Mouse (Mus musculus): ENCODE measurements around the gene Slc25a45. TPM values are rescaled to one million over a fixed set of nuclear protein-coding genes. Genes with fewer than 3 reads are reported as not detected.

Slc25a45 gene
- polyA plus RNA-seq, 1 experiment from 2014 or later = 1.2 TPM

DNA sequence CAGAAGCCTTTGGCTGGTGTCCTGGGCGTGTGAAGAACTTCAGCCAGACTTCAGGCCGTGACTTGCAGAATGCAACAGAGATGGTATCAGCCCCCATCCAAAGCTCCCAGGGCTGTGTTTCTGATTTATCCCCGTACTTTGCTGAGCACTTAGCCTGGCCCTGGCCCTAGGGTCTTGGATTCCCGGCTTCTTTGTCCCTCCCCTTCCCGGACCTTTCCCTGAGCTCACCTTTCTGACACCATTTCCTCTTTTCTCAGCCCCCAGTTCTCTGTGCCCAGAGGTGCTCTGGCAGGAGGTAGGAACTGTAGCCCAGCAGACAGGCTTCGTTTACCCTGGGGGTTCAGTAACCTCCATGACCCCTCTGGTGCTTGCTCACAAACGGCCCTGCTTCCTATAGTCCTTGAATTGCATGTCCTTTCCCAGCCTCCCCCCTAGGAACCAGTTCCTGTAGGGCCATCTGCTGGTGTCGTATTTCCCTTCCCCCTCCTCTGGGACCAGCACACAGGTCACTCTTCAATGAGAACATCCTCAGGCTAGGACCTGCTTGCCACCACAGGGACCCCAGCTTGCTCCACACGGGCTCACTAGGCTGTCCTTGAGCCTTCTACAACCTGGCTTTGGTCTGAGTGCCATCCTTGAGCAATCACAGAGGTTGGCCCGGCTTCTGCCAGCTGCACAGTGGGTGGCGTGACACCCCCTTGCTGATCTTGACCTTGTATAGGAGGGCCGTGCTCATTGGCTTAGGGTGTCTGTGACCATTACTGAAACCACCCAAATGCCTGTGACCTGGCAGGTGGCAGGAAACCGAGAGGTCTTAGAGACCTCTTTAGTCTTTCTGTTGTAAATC lies 28.6 kb upstream of the Slc25a45 start:
- H3K4me3 ChIP-seq = no peak overlapping the region
- ATAC-seq = no peak
- peaks cover 19% of the 10 kb centered on the region for H3K36me3 ChIP-seq (ENCODE audit: poor library complexity, severe bottlenecking)
- no peak overlapping the region; the same call in 1 of the 2 replicates for H3K27ac ChIP-seq
- no peaks in the 10 kb centered on the region for H3K27me3 ChIP-seq
- 0 out of 2 replicates have a peak overlapping the region, but pooled peaks have one; percentile 68 for H3K4me2 ChIP-seq
- H3K9ac ChIP-seq = peak overlapping the region; percentile 69; the same call in 1 of the 2 replicates
- H3K9me3 ChIP-seq (replicated peaks) = no peaks in the 10 kb centered on the region
- WGBS = 57% methylated on average over 13 of the region's 13 CpGs
- peaks cover 70% of the 10 kb centered on the region for H3K4me1 ChIP-seq

DNA sequence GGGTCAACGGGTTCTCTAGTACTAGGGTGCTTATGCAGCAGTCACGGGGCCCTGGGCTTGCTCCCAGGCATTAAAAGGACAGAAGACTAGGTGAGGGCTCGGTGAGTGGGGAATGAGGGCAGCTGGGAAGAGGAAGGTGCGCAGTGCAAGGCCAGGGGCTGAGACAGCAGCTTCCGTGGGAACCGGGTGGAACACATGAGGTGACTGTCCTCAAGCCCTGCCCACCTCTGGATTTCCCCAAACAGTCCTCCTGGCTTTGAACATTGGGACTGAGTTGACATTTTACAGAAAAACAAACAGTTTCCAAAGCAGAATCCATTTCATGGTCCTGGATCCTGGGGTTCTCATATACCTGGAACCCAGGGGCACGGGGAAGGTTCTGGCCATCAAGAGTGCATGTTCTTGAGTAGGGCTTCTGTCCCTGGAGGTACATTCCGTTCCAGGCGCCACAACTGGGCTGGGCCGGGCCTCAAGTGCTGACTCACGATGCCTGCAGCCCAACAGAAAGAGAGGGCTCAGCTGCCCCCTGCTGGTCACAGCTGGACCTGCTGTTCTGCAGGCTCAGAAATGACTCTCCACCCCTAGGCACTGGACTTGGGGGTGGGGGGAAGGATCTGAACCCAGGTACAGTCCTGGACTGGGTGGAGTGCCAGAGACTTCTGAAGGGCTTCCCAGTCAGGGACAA lies 27.6 kb upstream of the Slc25a45 start:
- WGBS = 31% methylated on average over 11 of the region's 11 CpGs
- Histone ChIP-seq H3K4me3 (no peak overlapping the region), H3K27me3 (no peaks in the 10 kb centered on the region), H3K9ac (no peak overlapping the region), H3K36me3 (ENCODE audit: poor library complexity, severe bottlenecking) (peaks cover 20% of the 10 kb centered on the region), H3K4me1 (peaks cover 61% of the 10 kb centered on the region), H3K27ac (no peak overlapping the region; the same call in 1 of the 2 replicates), H3K4me2 (peak overlapping the region; percentile 18; the same call in 1 of the 2 replicates), H3K9me3 (replicated peaks) (no peaks in the 10 kb centered on the region)
- ATAC-seq = peak; percentile 14; the same call in 1 of the 2 replicates

DNA sequence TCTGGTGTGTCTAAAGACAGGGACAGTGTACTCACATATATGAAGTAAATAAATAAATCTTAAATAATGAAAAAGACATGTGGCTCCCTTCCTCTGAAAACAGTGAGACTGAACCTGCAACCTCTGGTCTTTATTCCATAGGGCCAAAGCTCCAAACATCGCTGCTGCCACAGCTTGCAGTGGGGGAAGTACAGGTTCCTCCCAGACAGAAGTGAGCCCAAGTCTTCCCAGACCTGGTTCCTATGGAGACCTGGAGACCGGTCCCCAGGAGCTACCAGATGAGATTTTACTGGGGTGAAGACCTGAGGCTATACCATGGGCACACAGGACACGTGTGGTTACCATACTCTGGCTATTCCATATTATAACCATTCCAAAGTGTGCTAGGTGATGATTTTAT lies 26.7 kb upstream of the Slc25a45 start:
- Histone ChIP-seq H3K9me3 (replicated peaks) (no peaks in the 10 kb centered on the region), H3K9ac (no peak overlapping the region), H3K36me3 (ENCODE audit: poor library complexity, severe bottlenecking) (peaks cover 27% of the 10 kb centered on the region), H3K4me1 (peaks cover 55% of the 10 kb centered on the region), H3K27ac (no peak overlapping the region), H3K4me2 (no peak overlapping the region), H3K4me3 (no peak overlapping the region), H3K27me3 (no peaks in the 10 kb centered on the region)
- ATAC-seq = no peak
- WGBS = 83% methylated on average over 3 of the region's 3 CpGs

DNA sequence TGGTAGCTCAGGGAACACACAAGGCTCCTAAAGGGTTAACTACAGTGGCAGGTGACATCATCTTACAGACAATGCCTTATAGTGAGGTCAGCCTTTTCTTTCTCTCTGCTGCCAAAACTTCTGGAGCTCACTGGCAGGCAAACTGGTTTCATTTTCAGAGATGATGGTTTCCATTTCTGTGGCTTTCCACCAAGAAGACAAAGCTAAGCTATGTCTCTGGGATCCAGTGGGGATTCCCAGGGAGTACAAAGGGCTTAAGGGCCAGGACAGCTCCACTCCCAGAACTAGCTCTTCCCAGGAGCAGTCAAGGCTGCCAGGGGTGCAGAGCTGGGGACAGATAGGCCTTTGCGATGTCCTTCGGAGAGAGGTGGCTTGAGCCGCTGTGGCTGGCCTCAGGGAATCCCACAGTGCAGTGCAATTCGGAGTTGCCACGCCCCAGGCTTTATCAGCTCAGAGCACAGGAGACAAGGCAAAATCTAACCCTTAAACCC lies 26.1 kb upstream of the Slc25a45 start:
- Histone ChIP-seq H3K4me1 (peaks cover 50% of the 10 kb centered on the region), H3K4me3 (no peak overlapping the region), H3K9ac (peak overlapping the region; percentile 41), H3K4me2 (peak overlapping the region; percentile 30; the same call in 1 of the 2 replicates), H3K9me3 (replicated peaks) (no peaks in the 10 kb centered on the region), H3K27ac (peak overlapping the region; percentile 57), H3K36me3 (ENCODE audit: poor library complexity, severe bottlenecking) (peaks cover 33% of the 10 kb centered on the region), H3K27me3 (no peaks in the 10 kb centered on the region)
- no peak for ATAC-seq
- WGBS = 52% methylated on average over 5 of the region's 5 CpGs

GRCm38 (mm10) chr19:5852035-5852722 lies 25.4 kb upstream of the Slc25a45 start:
- H3K4me2 ChIP-seq = peak overlapping the region; percentile 30; the same call in 1 of the 2 replicates
- H3K4me1 ChIP-seq = peaks cover 44% of the 10 kb centered on the region
- peak overlapping the region; percentile 57 for H3K27ac ChIP-seq
- H3K27me3 ChIP-seq = no peaks in the 10 kb centered on the region
- H3K4me3 ChIP-seq = no peak overlapping the region
- 86% methylated on average over 12 of the region's 12 CpGs for whole genome bisulfite sequencing
- H3K9ac ChIP-seq = peak overlapping the region; percentile 41
- no peak for ATAC-seq
- peaks cover 39% of the 10 kb centered on the region for H3K36me3 ChIP-seq (ENCODE audit: poor library complexity, severe bottlenecking)
- H3K9me3 ChIP-seq (replicated peaks) = no peaks in the 10 kb centered on the region

GRCm38 (mm10) chr19:5856604-5857003 lies 21.0 kb upstream of the Slc25a45 start:
- no peak overlapping the region for H3K27ac ChIP-seq
- H3K4me2 ChIP-seq = no peak overlapping the region
- H3K4me1 ChIP-seq = peaks cover 7% of the 10 kb centered on the region
- H3K27me3 ChIP-seq = no peaks in the 10 kb centered on the region
- no peak overlapping the region for H3K4me3 ChIP-seq
- ATAC-seq = no peak
- H3K9ac ChIP-seq = no peak overlapping the region
- peaks cover 80% of the 10 kb centered on the region for H3K36me3 ChIP-seq (ENCODE audit: poor library complexity, severe bottlenecking)
- 88% methylated on average over 9 of the region's 9 CpGs for WGBS
- H3K9me3 ChIP-seq (replicated peaks) = no peaks in the 10 kb centered on the region

GRCm38 (mm10) chr19:5862335-5863085 lies 15.1 kb upstream of the Slc25a45 start:
- no peaks in the 10 kb centered on the region for H3K27me3 ChIP-seq
- H3K36me3 ChIP-seq (ENCODE audit: poor library complexity, severe bottlenecking) = peaks cover 87% of the 10 kb centered on the region
- no peaks in the 10 kb centered on the region for H3K9me3 ChIP-seq (replicated peaks)
- no peak for ATAC-seq
- H3K4me3 ChIP-seq = no peak overlapping the region
- WGBS = 97% methylated on average over 14 of the region's 14 CpGs
- no peak overlapping the region for H3K27ac ChIP-seq
- H3K9ac ChIP-seq = no peak overlapping the region
- no peaks in the 10 kb centered on the region for H3K4me1 ChIP-seq
- no peak overlapping the region for H3K4me2 ChIP-seq

GRCm38 (mm10) chr19:5863776-5864175 lies 13.8 kb upstream of the Slc25a45 start:
- H3K27ac ChIP-seq = no peak overlapping the region
- ATAC-seq = no peak
- H3K9me3 ChIP-seq (replicated peaks) = no peaks in the 10 kb centered on the region
- 92% methylated on average over 5 of the region's 5 CpGs for WGBS
- H3K27me3 ChIP-seq = no peaks in the 10 kb centered on the region
- H3K4me2 ChIP-seq = no peak overlapping the region
- H3K4me3 ChIP-seq = no peak overlapping the region
- H3K9ac ChIP-seq = no peak overlapping the region
- H3K36me3 ChIP-seq (ENCODE audit: poor library complexity, severe bottlenecking) = peaks cover 89% of the 10 kb centered on the region
- no peaks in the 10 kb centered on the region for H3K4me1 ChIP-seq

DNA sequence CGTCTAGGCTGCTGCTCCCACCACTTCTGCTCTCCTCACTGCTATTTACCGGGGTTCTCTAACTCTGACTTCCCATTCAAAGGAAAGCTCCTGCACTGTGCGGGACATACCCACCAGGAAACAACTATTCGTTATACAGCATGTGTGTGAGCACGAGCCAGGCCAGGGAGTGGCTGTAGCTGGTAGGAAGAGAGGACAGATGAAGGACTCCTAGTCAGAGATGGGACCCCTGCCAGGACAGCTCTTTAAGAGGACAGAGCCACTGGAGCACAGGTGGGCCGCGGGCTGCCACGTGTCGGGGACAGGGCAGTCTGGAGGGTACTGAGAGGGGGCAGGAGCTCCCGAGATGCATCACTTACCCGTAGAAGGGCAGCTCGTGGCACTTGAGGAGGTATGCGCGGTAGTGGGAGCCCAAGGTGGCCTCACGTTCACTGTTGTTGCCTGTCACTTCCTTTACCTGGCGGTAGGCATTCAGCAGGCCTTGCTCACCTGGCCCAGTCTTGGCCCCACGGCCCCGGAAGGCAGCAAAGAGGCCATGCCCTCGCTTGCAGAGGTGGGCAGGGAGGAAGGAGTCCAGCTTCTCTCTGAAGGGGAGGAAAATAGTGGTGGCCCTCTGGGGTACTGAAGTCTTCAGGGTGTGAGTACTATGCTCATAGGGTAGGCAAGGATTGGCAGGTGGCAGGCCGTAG lies 12.8 kb upstream of the Slc25a45 start:
- Histone ChIP-seq H3K9me3 (replicated peaks) (no peaks in the 10 kb centered on the region), H3K4me2 (no peak overlapping the region), H3K4me1 (no peaks in the 10 kb centered on the region), H3K36me3 (ENCODE audit: poor library complexity, severe bottlenecking) (peaks cover 89% of the 10 kb centered on the region), H3K4me3 (no peak overlapping the region), H3K27me3 (no peaks in the 10 kb centered on the region), H3K9ac (no peak overlapping the region), H3K27ac (no peak overlapping the region)
- no peak for ATAC-seq
- 93% methylated on average over 20 of the region's 20 CpGs for WGBS

- Histone ChIP-seq H3K36me3 (ENCODE audit: poor library complexity, severe bottlenecking) (peaks cover 74% of the 10 kb centered on the region), H3K9me3 (replicated peaks) (no peaks in the 10 kb centered on the region)
- 89% methylated on average over 6 of the region's 6 CpGs for WGBS
Measured at GRCm38 (mm10) chr19:5868096-5868495, 9.5 kb upstream of the Slc25a45 start.

DNA sequence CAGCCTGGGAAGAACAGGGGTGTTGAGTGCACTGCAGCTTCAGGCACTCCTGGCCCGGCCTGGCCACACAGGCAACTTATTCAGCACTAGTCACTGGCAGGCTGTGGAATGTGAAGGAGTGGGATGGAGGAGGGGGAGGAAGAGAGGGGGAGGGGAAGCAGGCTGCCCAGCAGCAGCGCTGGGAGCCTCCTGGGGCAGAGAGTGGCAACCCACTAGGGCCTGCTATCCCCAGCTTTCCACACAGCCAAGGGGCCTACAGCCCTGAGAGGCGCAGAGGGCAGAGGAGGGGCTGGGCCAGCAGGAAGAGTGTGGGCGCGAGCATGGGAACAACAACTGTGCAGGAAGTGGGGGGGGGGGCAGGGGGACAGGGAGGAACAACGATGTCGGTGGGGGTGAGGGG lies 6.3 kb upstream of the Slc25a45 start:
- WGBS = 13% methylated on average over 4 of the region's 7 CpGs
- H3K36me3 ChIP-seq (ENCODE audit: poor library complexity, severe bottlenecking) = peaks cover 45% of the 10 kb centered on the region
- H3K9ac ChIP-seq = peak overlapping the region; percentile 22
- no peak overlapping the region for H3K4me3 ChIP-seq
- peaks cover 34% of the 10 kb centered on the region for H3K4me1 ChIP-seq
- H3K27me3 ChIP-seq = no peaks in the 10 kb centered on the region
- H3K9me3 ChIP-seq (replicated peaks) = no peaks in the 10 kb centered on the region
- ATAC-seq = peak; percentile 20; the same call in 1 of the 2 replicates
- H3K27ac ChIP-seq = peak overlapping the region; percentile 48
- peak overlapping the region; percentile 3; the same call in 1 of the 2 replicates for H3K4me2 ChIP-seq

More at GRCm38 (mm10) chr19:5868096-5868495, 9.5 kb upstream of the Slc25a45 start:
- Histone ChIP-seq H3K4me1 (peaks cover 13% of the 10 kb centered on the region), H3K4me2 (no peak overlapping the region), H3K4me3 (no peak overlapping the region), H3K27me3 (no peaks in the 10 kb centered on the region), H3K27ac (no peak overlapping the region), H3K9ac (no peak overlapping the region)
- ATAC-seq = no peak

All from forebrain, embryonic 13.5 days (tissue).